Mouse (Mus musculus) T-cell, adult 2 months (primary cell): ENCODE measurements around the gene Psmd3.
"Not testable (repeated sequence)": the region's sequence is repeated elsewhere in the genome, so short reads cannot be mapped to it uniquely, and the experiment has no call there.

ENCODE experiments used
- DNase-seq: peaks from one replicate; pipeline ENCODE4 v3.0.0; 2022; ENCODE audit warnings: low spot score

Psmd3 gene

GRCm38 (mm10) chr11:98720756-98721155 lies 38.4 kb downstream of the Psmd3 start:
- DNase-seq, result no peak

GRCm38 (mm10) chr11:98721458-98722226 lies 39.3 kb downstream of the Psmd3 start:
- no peak for DNase-seq

GRCm38 (mm10) chr11:98723098-98723497 lies 40.7 kb downstream of the Psmd3 start:
- no peak for DNase-seq

GRCm38 (mm10) chr11:98725926-98726506 lies 43.7 kb downstream of the Psmd3 start:
- DNase-seq, result no peak

- peak; percentile 91 for DNase-seq
Measured at GRCm38 (mm10) chr11:98729119-98729588, 46.8 kb downstream of the Psmd3 start, which contains the start of gene Med24. Gene Med24, minus strand, starts transcription at chr11:98729435.

GRCm38 (mm10) chr11:98730727-98731126 lies 48.4 kb downstream of the Psmd3 start:
- no peak for DNase-seq

GRCm38 (mm10) chr11:98731134-98731533 lies 48.8 kb downstream of the Psmd3 start:
- no peak for DNase-seq

- no peak for DNase-seq
Measured at GRCm38 (mm10) chr11:98734020-98734419, 51.7 kb downstream of the Psmd3 start.

GRCm38 (mm10) chr11:98735111-98735510 lies 52.8 kb downstream of the Psmd3 start:
- no peak for DNase-seq

- no peak for DNase-seq
Measured at GRCm38 (mm10) chr11:98736176-98736575, 53.8 kb downstream of the Psmd3 start.

- DNase-seq, result not testable (repeated sequence)
Measured at GRCm38 (mm10) chr11:98737220-98737619, 54.9 kb downstream of the Psmd3 start.

- no peak for DNase-seq
Measured at GRCm38 (mm10) chr11:98738428-98738911, 56.1 kb downstream of the Psmd3 start.

- no peak for DNase-seq
Measured at GRCm38 (mm10) chr11:98738925-98739324, 56.6 kb downstream of the Psmd3 start.

- no peak for DNase-seq
Measured at GRCm38 (mm10) chr11:98740026-98740392, 57.7 kb downstream of the Psmd3 start.

- peak; percentile 44 for DNase-seq
Measured at GRCm38 (mm10) chr11:98740393-98741050, 58.2 kb downstream of the Psmd3 start, which contains the start of gene Thra. Gene Thra, plus strand, starts transcription at chr11:98740638.

- DNase-seq, result no peak
Measured at GRCm38 (mm10) chr11:98741051-98741620, 58.8 kb downstream of the Psmd3 start.

- peak; percentile 77 for DNase-seq
Measured at GRCm38 (mm10) chr11:98741622-98742396, 59.5 kb downstream of the Psmd3 start.

- no peak for DNase-seq
Measured at GRCm38 (mm10) chr11:98742397-98743291, 60.3 kb downstream of the Psmd3 start.

- no peak for DNase-seq
Measured at GRCm38 (mm10) chr11:98743655-98744345, 61.4 kb downstream of the Psmd3 start.

- no peak for DNase-seq
Measured at GRCm38 (mm10) chr11:98744456-98745019, 62.2 kb downstream of the Psmd3 start.
